Mouse (Mus musculus) granulocyte monocyte progenitor cell, adult 5-6 weeks (primary cell): ENCODE results near the gene Skap1. TPM values are rescaled to one million over a fixed set of nuclear protein-coding genes. Genes with fewer than 3 reads are reported as not detected.

ENCODE experiments used
- ATAC-seq: replicated peaks from 2 replicates; pipeline ENCODE4 v1.8.0; 2016; ENCODE audit warnings: mild to moderate bottlenecking, moderate TSS enrichment, inconsistent platforms; ENCODE audit not compliant: poor library complexity, severe bottlenecking
- total RNA-seq, 2 experiments: library from RNA; stranded (forward) in 1 of 2; stranded (reverse) in 1 of 2; fragments of 200-712, 200-1000 nt in 1 of 2; fragments of >200 nt in 1 of 2; fragmentation: Nextera tagmentation in 1 of 2; gene quantifications; 2 replicates each; pipeline ENCODE4 v1.2.3; 2014 to 2017

Skap1 gene
- total RNA-seq, 2 experiments from 2014 or later, result 0.98 TPM; not detected in 1

GRCm38 (mm10) chr11:96464716-96465060 is 295 bp downstream of the Skap1 start:
- no peak for ATAC-seq

- no peak for ATAC-seq
These were observed 1.1 kb downstream of the Skap1 start for GRCm38 (mm10) chr11:96465426-96466056.

DNA sequence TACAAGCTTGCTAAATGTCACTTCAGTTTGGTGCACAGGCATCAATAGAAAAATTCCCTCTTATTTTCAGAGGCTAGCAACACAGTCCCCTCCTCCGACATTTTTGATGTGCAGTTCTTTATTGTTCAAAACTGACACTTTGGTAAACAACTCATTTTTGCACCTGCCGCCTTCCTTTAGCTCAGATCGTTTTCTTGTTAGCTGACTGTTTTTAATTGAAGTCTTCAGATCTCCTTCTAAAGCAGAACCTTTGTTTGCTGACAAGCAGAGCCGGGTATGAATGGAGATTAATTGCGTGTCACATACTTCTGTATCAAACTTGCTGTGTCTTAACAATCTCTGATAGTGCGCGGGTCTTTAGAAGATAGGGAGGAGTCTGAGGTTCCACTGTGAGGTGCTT is 2.0 kb downstream of the Skap1 start:
- ATAC-seq, result no peak

- no peak for ATAC-seq
These were observed 2.6 kb downstream of the Skap1 start for GRCm38 (mm10) chr11:96466987-96467386.

- ATAC-seq, result no peak
These were observed 3.8 kb downstream of the Skap1 start for GRCm38 (mm10) chr11:96468048-96468745.

DNA sequence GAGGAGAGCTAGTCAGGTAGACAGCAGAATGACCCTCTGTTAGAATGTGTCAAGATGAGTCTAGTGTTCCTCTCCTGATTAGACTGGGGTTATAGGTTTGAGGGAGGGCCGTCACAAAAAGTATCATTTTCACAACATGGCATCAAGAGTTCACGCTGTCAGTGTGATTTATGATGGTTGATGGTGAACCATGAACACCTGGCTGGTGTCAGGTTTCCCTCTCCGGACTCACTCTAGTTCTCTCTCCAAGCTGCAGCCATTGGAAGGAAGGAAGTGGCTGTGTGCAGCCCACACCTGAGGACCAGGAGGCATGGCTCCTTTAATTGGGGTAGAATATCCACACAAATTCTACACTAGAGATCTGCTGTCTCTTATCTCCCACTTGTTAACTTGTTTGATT is 18.3 kb downstream of the Skap1 start:
- ATAC-seq, result no peak

GRCm38 (mm10) chr11:96483179-96483578 is 18.8 kb downstream of the Skap1 start:
- no peak for ATAC-seq

DNA sequence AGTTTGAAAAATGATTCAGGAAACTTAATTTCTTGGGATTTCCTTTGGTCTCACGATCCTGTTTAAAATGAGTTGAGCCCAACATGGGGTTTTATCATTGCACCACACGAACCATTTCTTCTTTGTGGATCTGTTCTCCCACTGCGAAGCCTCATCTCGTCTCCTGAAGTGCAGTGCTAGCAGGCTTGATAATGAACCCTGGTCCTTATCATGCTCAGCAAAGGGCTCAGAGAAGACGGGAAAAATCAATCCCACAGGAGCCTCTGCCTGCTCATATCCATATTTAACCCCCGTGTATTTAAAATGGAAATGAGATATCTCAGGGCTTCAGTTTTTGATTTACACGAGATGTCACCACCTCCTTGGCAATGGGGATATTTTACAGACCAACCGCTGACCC is 34.1 kb downstream of the Skap1 start:
- no peak for ATAC-seq

GRCm38 (mm10) chr11:96501042-96501441 is 36.6 kb downstream of the Skap1 start:
- no peak for ATAC-seq

- ATAC-seq, result no peak
These were observed 38.6 kb downstream of the Skap1 start for GRCm38 (mm10) chr11:96502948-96503347.

DNA sequence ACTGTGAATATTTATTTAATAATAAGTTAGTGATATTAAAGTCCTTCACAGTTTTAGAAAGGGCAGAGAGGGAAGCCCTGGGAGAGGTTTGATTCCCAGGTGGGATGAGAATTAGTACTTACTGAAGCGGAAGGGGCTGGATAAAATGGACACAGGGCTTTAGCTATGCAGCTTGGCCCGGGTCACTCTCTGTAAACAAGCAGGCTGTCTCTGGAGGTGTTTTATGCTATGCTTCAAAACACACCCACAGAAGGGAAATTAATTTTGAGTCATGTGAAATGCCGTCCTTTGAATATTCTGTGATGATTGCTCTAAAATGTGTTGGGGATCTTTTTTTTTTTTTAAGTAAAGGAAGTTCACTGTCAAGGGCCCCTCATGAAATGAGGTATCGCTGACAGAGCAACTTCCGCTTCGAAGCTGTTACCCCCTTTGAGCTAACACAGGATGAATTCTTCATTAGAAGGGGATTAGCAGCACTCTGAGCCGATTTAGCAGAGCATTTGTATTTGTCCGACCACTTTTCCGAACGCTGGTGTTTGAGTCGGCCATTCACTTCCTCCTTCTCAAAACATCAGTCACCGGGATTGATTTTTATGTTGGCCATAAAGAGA is 40.2 kb downstream of the Skap1 start:
- no peak for ATAC-seq

GRCm38 (mm10) chr11:96505841-96506240 is 41.4 kb downstream of the Skap1 start:
- no peak for ATAC-seq

DNA sequence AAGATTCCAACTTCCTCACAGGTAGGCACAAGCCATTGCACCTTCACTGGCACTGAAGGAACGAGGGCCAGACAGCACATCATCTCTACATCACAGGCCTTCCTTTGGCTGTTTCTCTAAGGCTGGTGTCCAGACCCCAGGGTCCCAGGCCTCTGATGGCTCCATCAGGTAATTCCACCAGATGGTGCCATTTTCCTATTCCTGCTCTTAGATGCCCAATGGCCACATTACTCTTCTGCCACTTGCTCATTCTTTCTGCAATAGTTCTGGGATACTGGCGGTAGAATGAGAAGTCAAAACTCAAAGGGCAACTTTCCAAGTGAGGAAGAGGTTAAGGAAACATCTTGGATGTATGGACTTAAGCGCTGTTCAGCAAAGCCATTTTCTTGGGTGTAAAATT is 50.8 kb downstream of the Skap1 start:
- ATAC-seq, result no peak

DNA sequence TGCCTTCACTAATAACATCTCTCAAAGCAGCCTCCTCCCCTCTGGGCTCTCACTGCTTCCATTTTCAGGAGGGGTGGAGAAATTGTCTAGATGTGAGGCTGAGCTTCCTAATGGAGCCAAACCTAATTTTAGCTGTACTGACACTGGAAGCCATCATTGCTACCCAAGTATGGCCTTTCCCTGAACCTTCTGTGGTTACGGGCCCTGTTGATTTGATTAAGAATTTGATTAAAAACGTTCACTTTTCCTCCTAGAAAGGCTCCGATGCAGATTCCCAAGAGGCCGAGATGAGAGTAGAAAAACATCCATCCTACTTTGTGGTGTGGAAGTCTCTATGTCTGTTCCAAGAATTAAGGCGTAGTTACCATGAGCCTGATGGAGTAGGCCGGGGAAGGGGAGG is 60.1 kb downstream of the Skap1 start:
- no peak for ATAC-seq

DNA sequence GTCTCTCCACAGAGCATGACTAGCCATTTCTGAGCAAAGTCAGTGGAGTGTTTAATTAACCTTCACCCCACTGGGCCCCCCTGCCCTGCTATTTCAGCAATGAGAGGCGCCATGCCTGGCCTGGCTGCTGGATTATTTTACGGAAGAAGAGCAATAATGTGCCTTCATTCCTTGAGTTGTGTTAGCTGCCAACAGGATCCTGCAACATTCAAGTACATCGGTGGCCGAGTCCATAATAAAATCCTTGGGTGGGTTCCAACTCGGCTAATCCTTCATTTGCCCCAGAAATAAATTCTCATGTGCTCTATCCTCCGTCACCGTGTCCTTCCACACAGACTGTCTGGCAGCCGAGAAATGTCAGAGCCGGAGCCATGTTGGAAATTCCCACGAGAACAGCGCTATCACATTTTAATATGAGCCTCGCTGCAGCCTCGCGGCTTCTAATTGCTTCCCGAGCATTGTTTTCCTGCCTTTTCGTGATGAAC is 61.8 kb downstream of the Skap1 start:
- no peak for ATAC-seq

GRCm38 (mm10) chr11:96531757-96532433 is 67.5 kb downstream of the Skap1 start:
- ATAC-seq, result no peak

GRCm38 (mm10) chr11:96534531-96534930 is 70.1 kb downstream of the Skap1 start:
- ATAC-seq, result no peak

DNA sequence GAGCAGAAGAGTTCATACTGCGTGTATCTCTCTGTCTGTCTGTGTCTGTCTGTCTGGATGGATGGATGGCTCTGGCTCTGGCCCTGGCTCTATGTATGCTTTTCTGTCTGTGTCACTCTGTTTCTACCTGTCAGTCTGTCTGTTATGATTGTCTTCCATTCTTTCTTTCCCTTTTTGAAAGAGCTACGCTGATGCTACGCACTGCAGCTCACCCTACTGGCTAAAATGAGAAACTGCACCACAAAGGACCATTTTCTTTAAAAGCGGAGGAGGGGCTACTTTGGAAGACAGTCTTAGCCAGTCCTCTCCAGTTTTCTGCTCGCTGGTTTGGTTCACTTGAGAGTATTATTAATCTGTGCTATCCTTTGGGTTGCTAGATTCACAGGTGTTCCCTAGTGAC is 71.8 kb downstream of the Skap1 start:
- ATAC-seq, result peak; percentile 37; the same call in 1 of the 2 replicates

DNA sequence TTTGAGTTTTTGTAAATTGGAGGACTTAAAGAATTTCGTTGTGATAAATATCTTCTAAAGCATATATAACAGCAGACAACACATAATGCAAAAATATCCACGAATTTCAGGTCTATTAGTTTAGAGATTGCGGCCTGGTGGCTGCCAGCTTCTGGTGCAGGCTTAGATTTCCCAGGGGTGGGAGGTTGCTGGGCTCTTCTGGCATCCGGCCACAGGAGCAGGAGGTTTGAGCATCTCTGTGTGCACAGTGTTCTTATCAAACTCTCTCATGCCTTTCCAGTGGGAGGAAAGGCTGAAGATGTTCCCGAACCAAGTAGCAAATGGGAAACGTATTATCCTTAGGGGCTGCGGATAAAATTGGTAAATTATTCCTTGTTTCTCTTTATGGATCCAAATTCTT is 77.6 kb downstream of the Skap1 start:
- no peak for ATAC-seq

DNA sequence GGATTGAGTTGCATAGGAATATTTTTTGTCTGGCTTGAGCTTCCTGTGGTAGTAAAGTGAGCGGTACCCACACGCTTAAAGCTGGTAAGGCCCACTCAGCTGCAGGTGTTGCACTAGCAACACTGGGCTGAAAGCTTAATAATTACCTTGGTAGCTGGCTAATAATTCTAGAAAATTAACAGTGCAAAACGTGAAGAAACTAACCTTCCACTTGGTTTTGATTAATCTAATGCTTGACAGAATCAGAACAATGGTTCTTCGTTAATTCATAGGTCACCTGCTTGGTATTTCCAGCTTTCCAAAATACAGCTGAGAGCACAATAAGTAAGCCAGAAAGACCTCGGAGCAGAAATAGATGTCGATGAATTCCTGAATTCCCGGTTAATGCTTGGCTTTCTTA is 78.2 kb downstream of the Skap1 start:
- ATAC-seq, result no peak

DNA sequence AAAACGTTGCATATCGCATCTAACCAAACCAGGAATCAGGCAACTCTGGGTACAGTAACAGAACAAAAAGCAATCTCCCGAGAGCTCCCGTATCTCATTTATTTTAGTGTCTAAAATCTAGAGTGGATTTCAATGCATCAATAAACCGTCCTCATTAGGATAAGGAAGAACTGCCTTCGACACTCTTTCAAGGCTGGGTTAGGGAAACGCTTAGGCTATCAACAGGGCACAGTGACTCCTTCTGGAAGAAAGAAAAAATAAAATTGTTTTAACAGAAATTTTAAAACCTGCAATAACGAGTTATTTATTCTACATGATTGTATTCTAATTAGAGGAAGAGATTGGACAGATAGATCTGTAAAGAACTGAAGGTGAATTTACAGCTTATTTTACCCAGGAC is 82.0 kb downstream of the Skap1 start:
- no peak for ATAC-seq
